Mouse (Mus musculus): ENCODE measurements around the gene Gm21887. TPM values are rescaled to one million over a fixed set of nuclear protein-coding genes. Genes with fewer than 3 reads are reported as not detected.
"Not testable (repeated sequence)": the region's sequence is repeated elsewhere in the genome, so short reads cannot be mapped to it uniquely, and the experiment has no call there.

The Gm21887 gene
- polyA plus RNA-seq, 1 experiment from 2014 or later = 58.5 TPM

- H3K4me2 ChIP-seq (ENCODE audit: low read depth, low read length); H3K27ac ChIP-seq (ENCODE audit: low read length); H3K4me3 ChIP-seq (ENCODE audit: low read depth, low read length); H3K36me3 ChIP-seq (ENCODE audit: control insufficient read depth, insufficient read depth); H3K4me1 ChIP-seq (ENCODE audit: control insufficient read depth, low read depth, low read length); ATAC-seq (ENCODE audit: low read depth); H3K27me3 ChIP-seq (ENCODE audit: control insufficient read depth, insufficient read depth, low read depth, low read length); H3K9me3 ChIP-seq (replicated peaks; ENCODE audit: control insufficient read depth, low read length); H3K9ac ChIP-seq (ENCODE audit: low read depth, low read length): not testable (repeated sequence)
- WGBS (ENCODE audit: insufficient replicate concordance) = 57% methylated on average over 6 of the region's 6 CpGs
These were observed 34.5 kb upstream of the Gm21887 start for GRCm38 (mm10) chrX:169974974-169975373.

GRCm38 (mm10) chrX:169975681-169976131, 33.8 kb upstream of the Gm21887 start:
- not testable (repeated sequence) for H3K4me2 ChIP-seq (ENCODE audit: low read depth, low read length); H3K4me1 ChIP-seq (ENCODE audit: control insufficient read depth, low read depth, low read length); H3K4me3 ChIP-seq (ENCODE audit: low read depth, low read length); H3K27me3 ChIP-seq (ENCODE audit: control insufficient read depth, insufficient read depth, low read depth, low read length); H3K27ac ChIP-seq (ENCODE audit: low read length); H3K9ac ChIP-seq (ENCODE audit: low read depth, low read length); H3K36me3 ChIP-seq (ENCODE audit: control insufficient read depth, insufficient read depth); H3K9me3 ChIP-seq (replicated peaks; ENCODE audit: control insufficient read depth, low read length)
- peak; percentile 17; the same call in 1 of the 2 replicates for ATAC-seq (ENCODE audit: low read depth)
- WGBS (ENCODE audit: insufficient replicate concordance) = 55% methylated on average over 3 of the region's 3 CpGs

GRCm38 (mm10) chrX:169976340-169976739, 33.1 kb upstream of the Gm21887 start:
- H3K4me3 ChIP-seq (ENCODE audit: low read depth, low read length); H3K4me2 ChIP-seq (ENCODE audit: low read depth, low read length); H3K27me3 ChIP-seq (ENCODE audit: control insufficient read depth, insufficient read depth, low read depth, low read length); ATAC-seq (ENCODE audit: low read depth); H3K9ac ChIP-seq (ENCODE audit: low read depth, low read length); H3K4me1 ChIP-seq (ENCODE audit: control insufficient read depth, low read depth, low read length); H3K27ac ChIP-seq (ENCODE audit: low read length); H3K36me3 ChIP-seq (ENCODE audit: control insufficient read depth, insufficient read depth); H3K9me3 ChIP-seq (replicated peaks; ENCODE audit: control insufficient read depth, low read length): not testable (repeated sequence)
- WGBS (ENCODE audit: insufficient replicate concordance) = 48% methylated on average over 5 of the region's 5 CpGs

- H3K4me2 ChIP-seq (ENCODE audit: low read depth, low read length); H3K9me3 ChIP-seq (replicated peaks; ENCODE audit: control insufficient read depth, low read length); H3K4me3 ChIP-seq (ENCODE audit: low read depth, low read length); H3K9ac ChIP-seq (ENCODE audit: low read depth, low read length); H3K4me1 ChIP-seq (ENCODE audit: control insufficient read depth, low read depth, low read length); ATAC-seq (ENCODE audit: low read depth); H3K27ac ChIP-seq (ENCODE audit: low read length); H3K27me3 ChIP-seq (ENCODE audit: control insufficient read depth, insufficient read depth, low read depth, low read length): not testable (repeated sequence)
- peaks cover 15% of the 10 kb centered on the region for H3K36me3 ChIP-seq (ENCODE audit: control insufficient read depth, insufficient read depth)
- WGBS (ENCODE audit: insufficient replicate concordance) = 77% methylated on average over 7 of the region's 7 CpGs
These were observed 31.5 kb upstream of the Gm21887 start for GRCm38 (mm10) chrX:169977856-169978435.

GRCm38 (mm10) chrX:169978436-169979381, 30.8 kb upstream of the Gm21887 start:
- not testable (repeated sequence) for H3K27ac ChIP-seq (ENCODE audit: low read length); H3K4me3 ChIP-seq (ENCODE audit: low read depth, low read length); H3K27me3 ChIP-seq (ENCODE audit: control insufficient read depth, insufficient read depth, low read depth, low read length); H3K9ac ChIP-seq (ENCODE audit: low read depth, low read length); H3K9me3 ChIP-seq (replicated peaks; ENCODE audit: control insufficient read depth, low read length); H3K4me1 ChIP-seq (ENCODE audit: control insufficient read depth, low read depth, low read length)
- H3K4me2 ChIP-seq (ENCODE audit: low read depth, low read length) = peak overlapping the region; percentile 10; the same call in 1 of the 2 replicates
- 53% methylated on average over 29 of the region's 29 CpGs for WGBS (ENCODE audit: insufficient replicate concordance)
- peak; percentile 20 for ATAC-seq (ENCODE audit: low read depth)
- H3K36me3 ChIP-seq (ENCODE audit: control insufficient read depth, insufficient read depth) = peaks cover 13% of the 10 kb centered on the region

- not testable (repeated sequence) for H3K27me3 ChIP-seq (ENCODE audit: control insufficient read depth, insufficient read depth, low read depth, low read length); H3K9ac ChIP-seq (ENCODE audit: low read depth, low read length); H3K4me1 ChIP-seq (ENCODE audit: control insufficient read depth, low read depth, low read length); ATAC-seq (ENCODE audit: low read depth); H3K9me3 ChIP-seq (replicated peaks; ENCODE audit: control insufficient read depth, low read length); H3K4me2 ChIP-seq (ENCODE audit: low read depth, low read length); H3K4me3 ChIP-seq (ENCODE audit: low read depth, low read length); H3K27ac ChIP-seq (ENCODE audit: low read length)
- WGBS (ENCODE audit: insufficient replicate concordance) = 74% methylated on average over 20 of the region's 20 CpGs
- H3K36me3 ChIP-seq (ENCODE audit: control insufficient read depth, insufficient read depth) = peaks cover 21% of the 10 kb centered on the region
These were observed 29.8 kb upstream of the Gm21887 start for GRCm38 (mm10) chrX:169979461-169980202.

- Histone ChIP-seq H3K36me3 (ENCODE audit: control insufficient read depth, insufficient read depth) (peaks cover 27% of the 10 kb centered on the region), H3K9me3 (replicated peaks; ENCODE audit: control insufficient read depth, low read length) (peaks cover 12% of the 10 kb centered on the region)
- 67% methylated on average over 6 of the region's 6 CpGs for WGBS (ENCODE audit: insufficient replicate concordance)
- not testable (repeated sequence) for H3K4me2 ChIP-seq (ENCODE audit: low read depth, low read length); H3K9ac ChIP-seq (ENCODE audit: low read depth, low read length); ATAC-seq (ENCODE audit: low read depth); H3K27me3 ChIP-seq (ENCODE audit: control insufficient read depth, insufficient read depth, low read depth, low read length); H3K27ac ChIP-seq (ENCODE audit: low read length); H3K4me3 ChIP-seq (ENCODE audit: low read depth, low read length); H3K4me1 ChIP-seq (ENCODE audit: control insufficient read depth, low read depth, low read length)
These were observed 29.3 kb upstream of the Gm21887 start for GRCm38 (mm10) chrX:169980203-169980556.

- WGBS (ENCODE audit: insufficient replicate concordance) = 70% methylated on average over 12 of the region's 12 CpGs
- Histone ChIP-seq H3K27ac (ENCODE audit: low read length) (no peak overlapping the region), H3K4me1 (ENCODE audit: control insufficient read depth, low read depth, low read length) (peaks cover 3% of the 10 kb centered on the region; the same call in 1 of the 2 replicates), H3K9me3 (replicated peaks; ENCODE audit: control insufficient read depth, low read length) (peaks cover 15% of the 10 kb centered on the region), H3K27me3 (ENCODE audit: control insufficient read depth, insufficient read depth, low read depth, low read length) (no peaks in the 10 kb centered on the region), H3K4me3 (ENCODE audit: low read depth, low read length) (no peak overlapping the region), H3K4me2 (ENCODE audit: low read depth, low read length) (no peak overlapping the region), H3K36me3 (ENCODE audit: control insufficient read depth, insufficient read depth) (peaks cover 32% of the 10 kb centered on the region), H3K9ac (ENCODE audit: low read depth, low read length) (no peak overlapping the region)
- peak; percentile 43 for ATAC-seq (ENCODE audit: low read depth)
These were observed 28.6 kb upstream of the Gm21887 start for GRCm38 (mm10) chrX:169980809-169981289.
